Mouse (Mus musculus): ENCODE measurements at regions not wholly inside any gene's neighbourhood (a gene's known extent, or its start where the extent isn't known, plus 50 kb on each side); places are given as distances from the start of the nearest gene placed in this dataset.

- H3K9me3 ChIP-seq (ENCODE audit: control insufficient read depth, insufficient read depth, low read depth, low read length), result no peaks in the 10 kb centered on the region
- in situ Hi-C loops (cut with MboI; ENCODE audit: low sequenced_read_pairs in 2 of 2, unreplicated experiment in 2 of 2), result no loop called here
- no peak overlapping the region for H3K27ac ChIP-seq (ENCODE audit: insufficient read depth, low read depth, low read length, poor library complexity, severe bottlenecking)
- H3K4me3 ChIP-seq (ENCODE audit: insufficient read depth in 1 of 2, low read depth in 1 of 2, low read length in 2 of 2, poor library complexity in 1 of 2, severe bottlenecking in 1 of 2), result no peak overlapping the region
- H3K4me1 ChIP-seq (ENCODE audit: control insufficient read depth in 2 of 2, insufficient read depth in 2 of 2, low read length in 2 of 2, poor library complexity in 1 of 2), result no peaks in the 10 kb centered on the region
- TF ChIP-seq HCFC1 (IDR thresholded peaks at IDR 0.05; ENCODE audit: borderline replicate concordance, insufficient read depth, low read length) (no peak), ZC3H11A (IDR thresholded peaks at IDR 0.05; ENCODE audit: borderline replicate concordance, low read depth, low read length) (no peak), ZNF384 (IDR thresholded peaks at IDR 0.05; ENCODE audit: low read depth, low read length) (no peak), MAFK (IDR thresholded peaks at IDR 0.05; ENCODE audit: insufficient read depth, low read depth, low read length) (no peak), CHD2 (IDR thresholded peaks at IDR 0.05; ENCODE audit: low read depth, low read length) (no peak)
- H3K36me3 ChIP-seq (ENCODE audit: control insufficient read depth, insufficient read depth, low read length, poor library complexity, severe bottlenecking), result no peaks in the 10 kb centered on the region
- no peak overlapping the region for H3K9ac ChIP-seq (ENCODE audit: insufficient read depth, low read depth, low read length, poor library complexity, severe bottlenecking)
- DNase-seq (ENCODE audit: low read depth, low spot score), result no peak
Measured at GRCm38 (mm10) chr3:38695836-38696235, 190.9 kb upstream of the Fat4 start.

- no peaks in the 10 kb centered on the region for H3K4me1 ChIP-seq (ENCODE audit: control insufficient read depth in 2 of 2, insufficient read depth in 2 of 2, low read length in 2 of 2, poor library complexity in 1 of 2)
- no peak overlapping the region for H3K27ac ChIP-seq (ENCODE audit: insufficient read depth, low read depth, low read length, poor library complexity, severe bottlenecking)
- DNase-seq (ENCODE audit: low read depth, low spot score), result no peak
- TF ChIP-seq CHD2 (IDR thresholded peaks at IDR 0.05; ENCODE audit: low read depth, low read length), result no peak
- TF ChIP-seq ZNF384 (IDR thresholded peaks at IDR 0.05; ENCODE audit: low read depth, low read length), result no peak
- no peak for TF ChIP-seq HCFC1 (IDR thresholded peaks at IDR 0.05; ENCODE audit: borderline replicate concordance, insufficient read depth, low read length)
- TF ChIP-seq ZC3H11A (IDR thresholded peaks at IDR 0.05; ENCODE audit: borderline replicate concordance, low read depth, low read length), result no peak
- no peaks in the 10 kb centered on the region for H3K9me3 ChIP-seq (ENCODE audit: control insufficient read depth, insufficient read depth, low read depth, low read length)
- H3K9ac ChIP-seq (ENCODE audit: insufficient read depth, low read depth, low read length, poor library complexity, severe bottlenecking), result no peak overlapping the region
- H3K4me3 ChIP-seq (ENCODE audit: insufficient read depth in 1 of 2, low read depth in 1 of 2, low read length in 2 of 2, poor library complexity in 1 of 2, severe bottlenecking in 1 of 2), result no peak overlapping the region
- in situ Hi-C loops (cut with MboI; ENCODE audit: low sequenced_read_pairs in 2 of 2, unreplicated experiment in 2 of 2), result no loop called here
- H3K36me3 ChIP-seq (ENCODE audit: control insufficient read depth, insufficient read depth, low read length, poor library complexity, severe bottlenecking), result no peaks in the 10 kb centered on the region
Measured at GRCm38 (mm10) chr3:38692768-38693167, 194.0 kb upstream of the Fat4 start.

GRCm38 (mm10) chr3:38684247-38684991 lies 199.8 kb upstream of the Ankrd50 start:
- H3K36me3 ChIP-seq (ENCODE audit: control insufficient read depth, insufficient read depth, low read length, poor library complexity, severe bottlenecking), result no peaks in the 10 kb centered on the region
- no peak overlapping the region for H3K4me3 ChIP-seq (ENCODE audit: insufficient read depth in 1 of 2, low read depth in 1 of 2, low read length in 2 of 2, poor library complexity in 1 of 2, severe bottlenecking in 1 of 2)
- TF ChIP-seq CHD2 (IDR thresholded peaks at IDR 0.05; ENCODE audit: low read depth, low read length) (no peak), ZC3H11A (IDR thresholded peaks at IDR 0.05; ENCODE audit: borderline replicate concordance, low read depth, low read length) (no peak), ZNF384 (IDR thresholded peaks at IDR 0.05; ENCODE audit: low read depth, low read length) (no peak), MAFK (IDR thresholded peaks at IDR 0.05; ENCODE audit: insufficient read depth, low read depth, low read length) (no peak), HCFC1 (IDR thresholded peaks at IDR 0.05; ENCODE audit: borderline replicate concordance, insufficient read depth, low read length) (no peak)
- no peaks in the 10 kb centered on the region for H3K4me1 ChIP-seq (ENCODE audit: control insufficient read depth in 2 of 2, insufficient read depth in 2 of 2, low read length in 2 of 2, poor library complexity in 1 of 2)
- DNase-seq (ENCODE audit: low read depth, low spot score), result no peak
- no peaks in the 10 kb centered on the region for H3K9me3 ChIP-seq (ENCODE audit: control insufficient read depth, insufficient read depth, low read depth, low read length)
- H3K27ac ChIP-seq (ENCODE audit: insufficient read depth, low read depth, low read length, poor library complexity, severe bottlenecking), result no peak overlapping the region
- no peak overlapping the region for H3K9ac ChIP-seq (ENCODE audit: insufficient read depth, low read depth, low read length, poor library complexity, severe bottlenecking)
- in situ Hi-C loops (cut with MboI; ENCODE audit: low sequenced_read_pairs in 2 of 2, unreplicated experiment in 2 of 2), result no loop called here

- Histone ChIP-seq H3K4me1 (ENCODE audit: control insufficient read depth in 2 of 2, insufficient read depth in 2 of 2, low read length in 2 of 2, poor library complexity in 1 of 2) (no peaks in the 10 kb centered on the region), H3K27ac (ENCODE audit: insufficient read depth, low read depth, low read length, poor library complexity, severe bottlenecking) (no peak overlapping the region), H3K9me3 (ENCODE audit: control insufficient read depth, insufficient read depth, low read depth, low read length) (no peaks in the 10 kb centered on the region), H3K36me3 (ENCODE audit: control insufficient read depth, insufficient read depth, low read length, poor library complexity, severe bottlenecking) (no peaks in the 10 kb centered on the region), H3K4me3 (ENCODE audit: insufficient read depth in 1 of 2, low read depth in 1 of 2, low read length in 2 of 2, poor library complexity in 1 of 2, severe bottlenecking in 1 of 2) (no peak overlapping the region), H3K9ac (ENCODE audit: insufficient read depth, low read depth, low read length, poor library complexity, severe bottlenecking) (no peak overlapping the region)
- in situ Hi-C loops (cut with MboI; ENCODE audit: low sequenced_read_pairs in 2 of 2, unreplicated experiment in 2 of 2), result no loop called here
- no peak for TF ChIP-seq CHD2 (IDR thresholded peaks at IDR 0.05; ENCODE audit: low read depth, low read length)
- no peak for TF ChIP-seq ZNF384 (IDR thresholded peaks at IDR 0.05; ENCODE audit: low read depth, low read length)
- TF ChIP-seq MAFK (IDR thresholded peaks at IDR 0.05; ENCODE audit: insufficient read depth, low read depth, low read length), result no peak
- no peak for DNase-seq (ENCODE audit: low read depth, low spot score)
Measured at GRCm38 (mm10) chr3:38663670-38664494, 179.2 kb upstream of the Ankrd50 start.
